ENCODE assay signal across 8 mouse cellular contexts in genomic region chr5:88885944-88886343, GRCm38 (mm10). TPM values are rescaled to one million over a fixed set of nuclear protein-coding genes. Genes with fewer than 3 reads are reported as not detected.
DNase-seq lines count a peak whose midpoint lies in the region; ATAC-seq and TF ChIP-seq lines count a peak whose summit lies in the region.

No protein-coding gene starts in this region.

- no peak overlapping the region for H3K27ac ChIP-seq in kidney, embryonic 16.5 days (ENCODE audit: low read length)
- H3K27ac ChIP-seq in forebrain, embryonic 10.5 days, result no peak overlapping the region
- H3K27ac ChIP-seq in intestine, embryonic 16.5 days (ENCODE audit: low read length), result no peak overlapping the region
- H3K27ac ChIP-seq in midbrain, postnatal 0 days (ENCODE audit: low read depth, low read length), result no peak overlapping the region

- H3K9ac ChIP-seq in kidney, embryonic 16.5 days (replicated peaks; ENCODE audit: low read length), result no peak overlapping the region
- H3K9ac ChIP-seq in intestine, embryonic 16.5 days (ENCODE audit: low read depth, low read length), result no peak overlapping the region; the same call in 1 of the 2 replicates
- H3K9ac ChIP-seq in midbrain, postnatal 0 days (replicated peaks; ENCODE audit: low read length, poor library complexity, severe bottlenecking), result no peak overlapping the region

- no peak for ATAC-seq in kidney, embryonic 16.5 days (ENCODE audit: low FRiP score, low TSS enrichment)
- ATAC-seq in intestine, embryonic 16.5 days, result no peak
- ATAC-seq in midbrain, postnatal 0 days (ENCODE audit: low FRiP score), result no peak
- ATAC-seq in CD4-positive, CD25-positive, alpha-beta regulatory T cell, adult 4 months, result no peak

- H3K36me3 ChIP-seq in kidney, embryonic 16.5 days (ENCODE audit: insufficient read depth, low read length), result no peaks in the 10 kb centered on the region
- H3K36me3 ChIP-seq in forebrain, embryonic 10.5 days (replicated peaks), result no peaks in the 10 kb centered on the region
- no peaks in the 10 kb centered on the region for H3K36me3 ChIP-seq in intestine, embryonic 16.5 days (ENCODE audit: control insufficient read depth, insufficient read depth, low read length)
- no peaks in the 10 kb centered on the region for H3K36me3 ChIP-seq in midbrain, postnatal 0 days (ENCODE audit: insufficient read depth, low read length)

- no peak for DNase-seq in kidney, postnatal 36 days
- no peak for DNase-seq in forebrain, embryonic 10.5 days (ENCODE audit: extremely low spot score, low spot score)
- DNase-seq in midbrain, postnatal 0 days (ENCODE audit: low spot score), result no peak
- DNase-seq in thymus, postnatal 36 days, result no peak
- DNase-seq in thymus, adult 18-20 months, result no peak

- peak overlapping the region; percentile 92 for H3K4me2 ChIP-seq in kidney, embryonic 16.5 days (replicated peaks; ENCODE audit: low read depth, low read length)
- H3K4me2 ChIP-seq in intestine, embryonic 16.5 days (ENCODE audit: low read depth, low read length), result peak overlapping the region; percentile 97
- H3K4me2 ChIP-seq in midbrain, postnatal 0 days (ENCODE audit: low read depth, low read length, poor library complexity, severe bottlenecking), result 0 out of 2 replicates have a peak overlapping the region, but pooled peaks have one; percentile 98

- peaks cover 6% of the 10 kb centered on the region for H3K27me3 ChIP-seq in kidney, embryonic 16.5 days (ENCODE audit: insufficient read depth, low read length)
- peaks cover 42% of the 10 kb centered on the region for H3K27me3 ChIP-seq in forebrain, embryonic 10.5 days (ENCODE audit: poor library complexity, severe bottlenecking)
- no peaks in the 10 kb centered on the region for H3K27me3 ChIP-seq in intestine, embryonic 16.5 days (replicated peaks; ENCODE audit: control insufficient read depth, insufficient read depth, low read length)
- peaks cover 10% of the 10 kb centered on the region; the same call in 1 of the 2 replicates for H3K27me3 ChIP-seq in midbrain, postnatal 0 days (ENCODE audit: insufficient read depth, low read length)

- no peak for TF ChIP-seq CTCF in midbrain, postnatal 0 days (IDR thresholded peaks at IDR 0.05)

- peaks cover 8% of the 10 kb centered on the region for H3K4me1 ChIP-seq in kidney, embryonic 16.5 days (ENCODE audit: insufficient read depth, low read length)
- H3K4me1 ChIP-seq in forebrain, embryonic 10.5 days, result peaks cover 18% of the 10 kb centered on the region
- no peaks in the 10 kb centered on the region for H3K4me1 ChIP-seq in intestine, embryonic 16.5 days (ENCODE audit: control insufficient read depth, insufficient read depth, low read length)
- H3K4me1 ChIP-seq in midbrain, postnatal 0 days (ENCODE audit: insufficient read depth, low read length), result no peaks in the 10 kb centered on the region

- no peaks in the 10 kb centered on the region for H3K9me3 ChIP-seq in kidney, embryonic 16.5 days (ENCODE audit: low read length)
- H3K9me3 ChIP-seq in forebrain, embryonic 10.5 days, result no peaks in the 10 kb centered on the region
- H3K9me3 ChIP-seq in intestine, embryonic 16.5 days (ENCODE audit: control insufficient read depth, low read length), result no peaks in the 10 kb centered on the region
- H3K9me3 ChIP-seq in midbrain, postnatal 0 days (ENCODE audit: low read length), result no peaks in the 10 kb centered on the region

- peak overlapping the region; percentile 77 for H3K4me3 ChIP-seq in kidney, embryonic 16.5 days (ENCODE audit: low read length)
- peak overlapping the region; percentile 80 for H3K4me3 ChIP-seq in forebrain, embryonic 10.5 days
- peak overlapping the region; percentile 85; the same call in 1 of the 2 replicates for H3K4me3 ChIP-seq in intestine, embryonic 16.5 days (ENCODE audit: low read length)
- peak overlapping the region; percentile 84; the same call in 1 of the 2 replicates for H3K4me3 ChIP-seq in midbrain, postnatal 0 days (ENCODE audit: low read depth, low read length)

- 54% methylated on average over 5 of the region's 5 CpGs for WGBS in kidney, embryonic 16.5 days
- WGBS in forebrain, embryonic 10.5 days, result 60% methylated on average over 5 of the region's 5 CpGs
- 56% methylated on average over 5 of the region's 5 CpGs for WGBS in intestine, embryonic 16.5 days
- 49% methylated on average over 5 of the region's 5 CpGs for WGBS in midbrain, postnatal 0 days

RNA-seq across cellular contexts. Expression of gene Slc4a4, which starts 0.7 kb away (rescaled TPM):
- polyA plus RNA-seq in kidney, embryonic 16.5 days (2015; fragmentation: Nextera tagmentation; extraction: Ambion mirVana), result 11.1 and 12.7 TPM in 2 replicates
- 1.3 and 1.7 TPM in 2 replicates for polyA plus RNA-seq in forebrain, embryonic 10.5 days (2016; fragmentation: Nextera tagmentation; extraction: Ambion mirVana)
- 2.4 and 2.6 TPM in 2 replicates for polyA plus RNA-seq in intestine, embryonic 16.5 days (2015; fragmentation: Nextera tagmentation; extraction: Ambion mirVana)
- total RNA-seq in midbrain, postnatal 0 days (2014; rRNA removed), result 57.3 and 61.6 TPM in 2 replicates
- 16.7 and 17.4 TPM in 2 replicates for polyA plus RNA-seq in midbrain, postnatal 0 days (2015; fragmentation: Nextera tagmentation; extraction: Ambion mirVana)
- not detected for polyA plus RNA-seq in CD4-positive, CD25-positive, alpha-beta regulatory T cell, adult 4 months (2017; shearing (Covaris generic))
